Mouse (Mus musculus): ENCODE results near the gene Smyd2. TPM values are rescaled to one million over a fixed set of nuclear protein-coding genes. Genes with fewer than 3 reads are reported as not detected.

Gene Smyd2
- total and polyA plus RNA-seq, 3 experiments = 81.5 to 117 (median 99.2) TPM

DNA sequence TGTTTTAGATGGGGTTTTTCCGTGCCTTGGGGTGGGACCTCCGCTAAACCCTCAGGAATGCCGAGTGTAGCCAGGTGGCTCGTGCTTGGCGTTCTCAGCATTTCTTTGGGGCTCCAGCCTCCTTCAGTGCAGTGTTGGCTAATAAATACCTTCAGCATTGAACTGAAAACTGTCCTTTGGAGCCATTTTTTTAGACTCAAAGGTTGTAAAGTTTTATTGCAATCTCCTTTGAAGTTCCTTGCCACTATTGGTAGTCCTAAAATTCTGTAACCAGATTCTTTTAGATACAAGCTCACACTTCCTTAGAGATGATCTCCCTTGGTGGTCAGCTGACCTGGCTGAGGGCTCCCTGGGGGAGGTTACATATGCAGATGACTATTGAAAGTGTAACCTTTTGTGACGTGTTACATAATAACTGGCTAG is 46.7 kb downstream of the Smyd2 start:
- Histone ChIP-seq H3K4me3 (no peak overlapping the region), H3K9ac (ENCODE audit: low read depth, low read length) (no peak overlapping the region), H3K4me1 (ENCODE audit: control insufficient read depth, insufficient read depth, low read length) (peaks cover 7% of the 10 kb centered on the region)

DNA sequence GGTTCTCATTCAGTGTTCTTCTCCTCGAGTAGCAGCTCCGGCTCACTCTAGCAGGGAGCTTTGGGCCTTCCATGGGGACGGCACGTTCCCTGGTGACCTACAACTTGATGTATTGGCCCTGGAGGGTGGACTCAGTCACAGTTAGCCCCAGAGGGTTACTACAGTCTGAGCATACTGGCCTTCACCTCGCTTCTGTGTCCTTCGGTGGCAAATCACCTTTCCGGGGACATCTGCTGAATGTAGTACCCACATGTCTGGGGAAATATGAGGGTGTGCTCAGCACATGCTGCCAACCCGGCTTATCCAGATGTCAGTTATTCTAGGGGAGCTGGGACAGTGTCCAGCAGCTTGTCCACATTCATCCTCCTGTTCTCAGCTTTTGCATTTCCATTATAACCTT is 48.6 kb downstream of the Smyd2 start:
- intact Hi-C loops (cut with DNase I) = no loop called here
- DNase-seq = peak in 1 of 2 experiments; percentile 55
- 54% methylated on average over 8 of the region's 8 CpGs for WGBS
- TF ChIP-seq CTCF (IDR thresholded peaks at IDR 0.05) (no peak), EP300 (IDR thresholded peaks at IDR 0.05; ENCODE audit: insufficient read depth, low read depth, low read length) (no peak), POLR2A (IDR thresholded peaks at IDR 0.05; ENCODE audit: insufficient read depth, low read depth, low read length) (no peak)
- no peaks in the 10 kb centered on the region for H3K27me3 ChIP-seq (ENCODE audit: control insufficient read depth, insufficient read depth, low read length)
- no peaks in the 10 kb centered on the region for H3K79me2 ChIP-seq (replicated peaks; ENCODE audit: control insufficient read depth, insufficient read depth, low read length)
- peak overlapping the region; percentile 64 for H3K27ac ChIP-seq
- no peak overlapping the region for H3K4me3 ChIP-seq
- H3K4me1 ChIP-seq (ENCODE audit: control insufficient read depth, insufficient read depth, low read length) = peaks cover 2% of the 10 kb centered on the region; the same call in 1 of the 2 replicates
- no peak overlapping the region for H3K9ac ChIP-seq (ENCODE audit: low read depth, low read length)
- no peaks in the 10 kb centered on the region for H3K36me3 ChIP-seq (ENCODE audit: control insufficient read depth, insufficient read depth, low read length)

More for the DNA sequence above, 46.7 kb downstream of the Smyd2 start:
- Histone ChIP-seq H3K27me3 (ENCODE audit: control insufficient read depth, insufficient read depth, low read length) (no peaks in the 10 kb centered on the region), H3K27ac (peak overlapping the region; percentile 76), H3K79me2 (replicated peaks; ENCODE audit: control insufficient read depth, insufficient read depth, low read length) (no peaks in the 10 kb centered on the region), H3K36me3 (ENCODE audit: control insufficient read depth, insufficient read depth, low read length) (no peaks in the 10 kb centered on the region)
- intact Hi-C loops (cut with DNase I) = no loop called here
- WGBS = 54% methylated on average over 6 of the region's 6 CpGs
- no peak for TF ChIP-seq CTCF (IDR thresholded peaks at IDR 0.05)
- no peak for TF ChIP-seq EP300 (IDR thresholded peaks at IDR 0.05; ENCODE audit: insufficient read depth, low read depth, low read length)
- TF ChIP-seq POLR2A (IDR thresholded peaks at IDR 0.05; ENCODE audit: insufficient read depth, low read depth, low read length) = no peak
- DNase-seq = no peak

DNA sequence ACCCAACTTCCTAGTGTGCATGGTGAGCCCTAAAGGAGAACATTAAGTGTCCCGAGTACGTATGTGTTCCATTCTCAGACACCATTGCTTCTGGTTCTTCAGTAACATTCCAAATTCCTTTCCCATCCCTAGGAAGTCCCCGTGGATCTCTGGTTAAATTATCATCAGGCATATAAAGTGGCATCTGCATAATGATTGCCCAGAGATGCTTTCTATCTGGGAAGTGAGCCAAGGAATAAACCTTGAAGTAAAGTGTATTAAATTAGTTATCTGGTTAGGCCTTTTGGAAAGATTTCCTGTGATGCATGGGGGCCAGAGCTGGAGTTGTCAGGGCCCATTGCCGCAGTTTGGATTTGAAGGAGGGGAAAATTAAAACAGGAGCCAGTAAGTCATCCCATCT is 50.1 kb downstream of the Smyd2 start:
- Histone ChIP-seq H3K27me3 (ENCODE audit: control insufficient read depth, insufficient read depth, low read length) (no peaks in the 10 kb centered on the region), H3K9ac (ENCODE audit: low read depth, low read length) (no peak overlapping the region), H3K27ac (no peak overlapping the region), H3K4me3 (no peak overlapping the region), H3K79me2 (replicated peaks; ENCODE audit: control insufficient read depth, insufficient read depth, low read length) (no peaks in the 10 kb centered on the region), H3K36me3 (ENCODE audit: control insufficient read depth, insufficient read depth, low read length) (no peaks in the 10 kb centered on the region), H3K4me1 (ENCODE audit: control insufficient read depth, insufficient read depth, low read length) (peaks cover 8% of the 10 kb centered on the region)
- 78% methylated on average over 4 of the region's 4 CpGs for WGBS
- DNase-seq = no peak
- intact Hi-C loops (cut with DNase I) = no loop called here
- no peak for TF ChIP-seq EP300 (IDR thresholded peaks at IDR 0.05; ENCODE audit: insufficient read depth, low read depth, low read length)
- no peak for TF ChIP-seq POLR2A (IDR thresholded peaks at IDR 0.05; ENCODE audit: insufficient read depth, low read depth, low read length)
- TF ChIP-seq CTCF (IDR thresholded peaks at IDR 0.05) = no peak

DNA sequence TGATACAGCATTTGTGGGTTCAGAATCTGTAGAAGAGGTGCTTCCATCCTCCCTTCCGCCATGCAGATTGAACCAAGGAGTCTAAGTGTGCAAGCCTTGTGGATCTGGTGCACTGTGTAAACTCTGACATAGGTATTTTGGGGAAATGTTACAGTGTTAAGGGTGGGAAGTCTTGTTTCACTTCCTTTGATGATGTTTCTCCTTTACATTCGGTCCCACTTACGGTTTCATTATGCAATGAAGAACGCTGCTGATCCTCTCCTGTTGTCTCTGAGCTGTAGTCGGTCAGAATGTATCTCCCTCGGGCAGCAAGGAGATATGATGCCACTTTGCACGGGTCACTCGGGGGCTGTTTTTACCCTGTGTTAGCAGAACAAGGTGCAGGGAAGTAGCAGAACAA is 50.5 kb downstream of the Smyd2 start:
- no peak for DNase-seq
- 82% methylated on average over 8 of the region's 8 CpGs for WGBS
- H3K4me3 ChIP-seq = no peak overlapping the region
- H3K79me2 ChIP-seq (replicated peaks; ENCODE audit: control insufficient read depth, insufficient read depth, low read length) = no peaks in the 10 kb centered on the region
- intact Hi-C loops (cut with DNase I) = no loop called here
- no peak overlapping the region for H3K27ac ChIP-seq
- H3K4me1 ChIP-seq (ENCODE audit: control insufficient read depth, insufficient read depth, low read length) = peaks cover 12% of the 10 kb centered on the region
- no peak overlapping the region for H3K9ac ChIP-seq (ENCODE audit: low read depth, low read length)
- no peaks in the 10 kb centered on the region for H3K27me3 ChIP-seq (ENCODE audit: control insufficient read depth, insufficient read depth, low read length)
- no peaks in the 10 kb centered on the region for H3K36me3 ChIP-seq (ENCODE audit: control insufficient read depth, insufficient read depth, low read length)
- TF ChIP-seq POLR2A (IDR thresholded peaks at IDR 0.05; ENCODE audit: insufficient read depth, low read depth, low read length) = no peak
- no peak for TF ChIP-seq CTCF (IDR thresholded peaks at IDR 0.05)
- no peak for TF ChIP-seq EP300 (IDR thresholded peaks at IDR 0.05; ENCODE audit: insufficient read depth, low read depth, low read length)

DNA sequence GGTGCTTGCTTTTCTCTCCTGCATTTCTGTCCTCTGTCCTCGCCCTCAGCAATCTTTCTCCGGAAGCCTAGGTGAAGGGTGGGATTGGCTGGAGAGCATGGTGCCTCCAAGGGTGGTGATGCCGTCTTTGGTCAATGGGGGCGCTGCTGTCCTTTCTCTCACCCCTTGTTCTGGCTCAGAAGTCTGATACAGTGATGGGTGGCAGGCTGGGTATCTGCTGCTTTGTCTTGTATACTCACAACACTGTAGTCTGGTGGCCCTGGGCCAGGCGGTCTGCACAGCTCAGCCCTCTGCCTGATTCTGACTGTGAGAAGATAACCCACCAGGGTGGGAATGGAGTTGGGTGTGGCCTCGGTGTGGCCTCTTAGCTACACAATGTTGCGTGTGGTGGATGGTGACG is 51.6 kb downstream of the Smyd2 start:
- Histone ChIP-seq H3K27me3 (ENCODE audit: control insufficient read depth, insufficient read depth, low read length) (no peaks in the 10 kb centered on the region), H3K4me3 (no peak overlapping the region), H3K27ac (no peak overlapping the region), H3K4me1 (ENCODE audit: control insufficient read depth, insufficient read depth, low read length) (peaks cover 13% of the 10 kb centered on the region), H3K36me3 (ENCODE audit: control insufficient read depth, insufficient read depth, low read length) (no peaks in the 10 kb centered on the region), H3K79me2 (replicated peaks; ENCODE audit: control insufficient read depth, insufficient read depth, low read length) (no peaks in the 10 kb centered on the region), H3K9ac (ENCODE audit: low read depth, low read length) (no peak overlapping the region)
- no peak for DNase-seq
- 76% methylated on average over 8 of the region's 8 CpGs for whole genome bisulfite sequencing
- intact Hi-C loops (cut with DNase I) = no loop called here
- peak; percentile 11; the same call in 1 of the 2 replicates for TF ChIP-seq CTCF (IDR thresholded peaks at IDR 0.05)
- no peak for TF ChIP-seq POLR2A (IDR thresholded peaks at IDR 0.05; ENCODE audit: insufficient read depth, low read depth, low read length)
- TF ChIP-seq EP300 (IDR thresholded peaks at IDR 0.05; ENCODE audit: insufficient read depth, low read depth, low read length) = no peak

DNA sequence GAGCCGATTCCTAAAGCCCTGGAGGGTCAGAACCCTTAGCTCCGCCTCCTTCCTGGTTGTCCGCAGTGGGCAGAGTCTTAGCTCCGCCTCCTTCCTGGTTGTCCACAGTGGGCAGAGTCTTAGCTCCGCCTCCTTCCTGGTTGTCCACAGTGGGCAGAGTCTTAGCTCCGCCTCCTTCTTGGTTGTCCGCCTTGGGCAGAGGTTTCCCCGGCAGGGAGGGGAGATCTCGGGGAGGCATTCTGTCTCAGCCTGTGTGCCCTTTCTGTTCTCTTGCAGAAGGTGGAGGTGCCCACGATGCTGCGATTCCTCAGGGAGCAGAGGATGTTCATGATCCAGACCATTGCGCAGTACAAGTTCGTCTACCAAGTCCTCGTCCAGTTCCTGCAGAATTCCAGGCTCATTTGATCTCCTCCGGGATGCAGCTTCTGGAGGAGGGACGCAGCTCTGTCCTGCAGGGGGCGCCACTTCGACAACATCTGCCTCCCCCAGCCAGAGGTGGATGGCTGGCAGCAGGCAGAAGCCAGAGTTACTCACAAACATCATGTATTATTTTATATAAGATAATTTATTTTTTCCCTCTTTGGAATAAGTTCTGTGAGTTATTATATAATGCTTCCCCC is 52.4 kb downstream of the Smyd2 start:
- intact Hi-C loops (cut with DNase I) = loop anchor here (5.0 kb wide), 2 partner anchors 52 to 142 kb away; partner anchors contain the start of gene Ptpn14
- no peak for DNase-seq
- 86% methylated on average over 18 of the region's 18 CpGs for WGBS

More for the DNA sequence above, 52.4 kb downstream of the Smyd2 start:
- Histone ChIP-seq H3K27ac (no peak overlapping the region), H3K79me2 (replicated peaks; ENCODE audit: control insufficient read depth, insufficient read depth, low read length) (no peaks in the 10 kb centered on the region), H3K4me3 (no peak overlapping the region), H3K27me3 (ENCODE audit: control insufficient read depth, insufficient read depth, low read length) (no peaks in the 10 kb centered on the region), H3K36me3 (ENCODE audit: control insufficient read depth, insufficient read depth, low read length) (no peaks in the 10 kb centered on the region), H3K9ac (ENCODE audit: low read depth, low read length) (no peak overlapping the region), H3K4me1 (ENCODE audit: control insufficient read depth, insufficient read depth, low read length) (peaks cover 13% of the 10 kb centered on the region)
- TF ChIP-seq CTCF (IDR thresholded peaks at IDR 0.05) = peak; percentile 57
- TF ChIP-seq POLR2A (IDR thresholded peaks at IDR 0.05; ENCODE audit: insufficient read depth, low read depth, low read length) = no peak

Data from heart, adult 2 months (tissue).